Mouse (Mus musculus): ENCODE measurements around the gene Kcnc2. TPM values are rescaled to one million over a fixed set of nuclear protein-coding genes. Genes with fewer than 3 reads are reported as not detected.

Kcnc2 gene
- polyA plus RNA-seq, 1 experiment = not detected

DNA sequence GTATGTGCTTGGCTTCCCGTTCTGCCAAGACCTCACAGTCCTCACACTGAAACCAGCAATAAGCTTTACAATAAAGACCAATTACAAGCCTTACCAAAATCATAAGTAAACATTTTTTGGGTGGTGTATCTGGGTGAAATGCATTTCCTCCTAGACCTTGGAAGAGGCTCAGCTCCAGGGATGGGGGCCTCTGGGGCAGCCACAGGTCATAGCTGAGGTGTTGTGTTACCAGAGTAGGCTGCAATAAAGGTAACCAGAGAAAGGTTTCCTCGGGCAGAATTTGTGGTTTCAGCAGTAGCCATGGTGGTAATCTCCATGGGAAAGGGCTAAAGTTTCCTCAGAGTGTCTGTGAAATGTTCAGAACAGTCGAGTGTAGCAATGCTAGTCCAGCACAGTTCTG lies 97.4 kb downstream of the Kcnc2 start:
- TF ChIP-seq CTCF (IDR thresholded peaks at IDR 0.05; ENCODE audit: insufficient read depth, low read depth, low read length) (no peak), POLR2A (IDR thresholded peaks at IDR 0.05; ENCODE audit: insufficient read depth, low read depth, low read length) (no peak)
- 77% methylated on average over 3 of the region's 3 CpGs for WGBS

DNA sequence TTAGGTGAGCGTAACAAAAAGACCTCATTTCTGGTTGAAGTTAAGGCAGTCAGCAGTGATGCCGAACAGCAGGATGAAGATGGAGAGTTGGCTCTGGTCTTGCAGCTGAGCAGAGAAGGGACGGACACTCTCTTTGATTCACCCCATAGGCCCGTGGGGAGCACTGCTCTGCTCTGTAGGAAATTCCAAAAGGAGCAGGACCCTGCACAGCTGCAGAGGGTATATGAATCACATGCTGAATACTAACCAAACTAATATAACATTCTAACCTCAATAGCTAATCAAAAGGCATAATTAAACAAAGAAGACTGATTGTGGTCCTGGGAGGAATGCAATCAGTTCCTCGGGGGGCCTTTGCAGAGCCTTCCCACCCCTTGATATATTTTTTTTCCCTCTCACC lies 106.2 kb downstream of the Kcnc2 start:
- Histone ChIP-seq H3K4me3 (ENCODE audit: insufficient read depth, low read depth, low read length) (no peak overlapping the region), H3K27ac (ENCODE audit: insufficient read depth, low read depth, low read length) (no peak overlapping the region), H3K4me1 (ENCODE audit: control insufficient read depth, insufficient read depth, low read length) (no peaks in the 10 kb centered on the region; the same call in 1 of the 2 replicates)
- 66% methylated on average over 5 of the region's 5 CpGs for WGBS
- TF ChIP-seq POLR2A (IDR thresholded peaks at IDR 0.05; ENCODE audit: insufficient read depth, low read depth, low read length) = no peak
- no peak for TF ChIP-seq CTCF (IDR thresholded peaks at IDR 0.05; ENCODE audit: insufficient read depth, low read depth, low read length)

More for the DNA sequence above, 97.4 kb downstream of the Kcnc2 start:
- H3K27ac ChIP-seq (ENCODE audit: insufficient read depth, low read depth, low read length) = no peak overlapping the region
- no peak overlapping the region for H3K4me3 ChIP-seq (ENCODE audit: insufficient read depth, low read depth, low read length)
- H3K4me1 ChIP-seq (ENCODE audit: control insufficient read depth, insufficient read depth, low read length) = no peaks in the 10 kb centered on the region

DNA sequence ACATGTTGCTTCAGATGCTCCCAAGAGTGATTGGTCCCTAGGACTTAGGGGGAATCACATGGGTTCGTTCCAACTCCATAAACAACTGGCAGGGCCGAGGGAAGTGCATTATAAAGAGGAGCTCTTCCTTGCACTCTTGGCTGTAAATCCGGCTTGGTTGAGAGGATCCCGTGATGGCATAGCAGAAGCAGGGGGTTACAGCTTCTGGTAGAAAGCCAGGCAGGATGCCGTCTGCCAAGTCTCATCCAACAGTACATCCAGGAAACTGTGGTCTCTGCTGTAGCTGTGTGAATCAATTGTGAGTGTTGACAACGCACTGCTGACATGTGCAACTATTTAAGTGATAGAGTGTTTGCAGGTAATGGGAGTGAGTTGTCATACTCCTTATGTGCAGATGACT lies 107.5 kb downstream of the Kcnc2 start:
- no peak overlapping the region for H3K4me3 ChIP-seq (ENCODE audit: insufficient read depth, low read depth, low read length)
- 68% methylated on average over 6 of the region's 6 CpGs for WGBS
- no peak overlapping the region for H3K27ac ChIP-seq (ENCODE audit: insufficient read depth, low read depth, low read length)
- TF ChIP-seq POLR2A (IDR thresholded peaks at IDR 0.05; ENCODE audit: insufficient read depth, low read depth, low read length) (no peak), CTCF (IDR thresholded peaks at IDR 0.05; ENCODE audit: insufficient read depth, low read depth, low read length) (no peak)
- H3K4me1 ChIP-seq (ENCODE audit: control insufficient read depth, insufficient read depth, low read length) = no peaks in the 10 kb centered on the region; the same call in 1 of the 2 replicates

DNA sequence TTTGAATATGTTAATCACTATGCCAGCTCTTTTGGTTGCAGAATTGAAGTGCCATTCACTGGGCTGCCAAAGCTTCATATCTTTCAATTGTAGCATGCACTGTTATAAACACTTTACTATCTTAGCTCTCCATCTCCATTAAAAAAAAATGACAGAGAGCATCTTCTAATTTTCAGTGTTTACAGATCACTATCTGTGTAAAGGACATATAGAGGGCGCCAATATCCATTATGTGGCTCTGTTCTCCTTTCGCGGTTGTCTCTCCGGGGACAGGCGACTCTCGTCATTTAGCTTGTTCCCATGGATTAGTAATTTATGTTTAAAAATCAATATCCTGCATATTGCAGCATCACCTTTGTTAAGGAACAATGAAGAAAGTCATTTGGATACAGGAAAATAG lies 109.7 kb downstream of the Kcnc2 start:
- Histone ChIP-seq H3K4me3 (ENCODE audit: insufficient read depth, low read depth, low read length) (no peak overlapping the region), H3K4me1 (ENCODE audit: control insufficient read depth, insufficient read depth, low read length) (no peaks in the 10 kb centered on the region; the same call in 1 of the 2 replicates), H3K27ac (ENCODE audit: insufficient read depth, low read depth, low read length) (no peak overlapping the region)
- 90% methylated on average over 6 of the region's 6 CpGs for WGBS
- no peak for TF ChIP-seq CTCF (IDR thresholded peaks at IDR 0.05; ENCODE audit: insufficient read depth, low read depth, low read length)
- no peak for TF ChIP-seq POLR2A (IDR thresholded peaks at IDR 0.05; ENCODE audit: insufficient read depth, low read depth, low read length)

DNA sequence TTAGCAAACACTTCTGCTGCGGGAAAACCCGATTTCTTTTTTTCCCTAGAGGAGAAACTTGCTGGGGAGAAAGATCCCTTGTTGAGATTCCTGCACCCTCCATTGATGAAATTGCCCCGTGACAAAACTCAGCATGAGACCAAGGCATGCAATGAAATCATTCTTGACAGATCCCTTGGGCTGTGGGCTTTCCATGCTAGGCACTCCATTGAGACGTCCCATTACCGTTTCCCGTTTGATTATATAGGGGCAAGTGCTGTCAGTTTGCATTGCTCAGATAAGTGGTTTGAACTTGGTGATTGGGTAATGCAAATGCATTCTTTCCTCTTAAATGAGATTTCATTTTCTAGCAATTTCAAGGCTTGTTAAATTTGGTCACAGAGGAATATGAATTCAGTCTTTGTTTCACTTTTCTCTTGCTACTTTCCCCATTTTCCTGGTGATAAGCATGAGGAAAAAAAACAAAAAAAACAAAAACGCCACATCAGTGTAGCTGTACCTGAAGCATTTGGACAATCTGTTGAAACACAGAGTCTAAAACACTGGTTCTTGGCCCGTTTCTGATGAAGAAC lies 123.6 kb downstream of the Kcnc2 start:
- 69% methylated on average over 8 of the region's 8 CpGs for WGBS
- no peak for TF ChIP-seq POLR2A (IDR thresholded peaks at IDR 0.05; ENCODE audit: insufficient read depth, low read depth, low read length)
- TF ChIP-seq CTCF (IDR thresholded peaks at IDR 0.05; ENCODE audit: insufficient read depth, low read depth, low read length) = no peak
- H3K4me3 ChIP-seq (ENCODE audit: insufficient read depth, low read depth, low read length) = no peak overlapping the region
- no peak overlapping the region for H3K27ac ChIP-seq (ENCODE audit: insufficient read depth, low read depth, low read length)
- no peaks in the 10 kb centered on the region for H3K4me1 ChIP-seq (ENCODE audit: control insufficient read depth, insufficient read depth, low read length)

DNA sequence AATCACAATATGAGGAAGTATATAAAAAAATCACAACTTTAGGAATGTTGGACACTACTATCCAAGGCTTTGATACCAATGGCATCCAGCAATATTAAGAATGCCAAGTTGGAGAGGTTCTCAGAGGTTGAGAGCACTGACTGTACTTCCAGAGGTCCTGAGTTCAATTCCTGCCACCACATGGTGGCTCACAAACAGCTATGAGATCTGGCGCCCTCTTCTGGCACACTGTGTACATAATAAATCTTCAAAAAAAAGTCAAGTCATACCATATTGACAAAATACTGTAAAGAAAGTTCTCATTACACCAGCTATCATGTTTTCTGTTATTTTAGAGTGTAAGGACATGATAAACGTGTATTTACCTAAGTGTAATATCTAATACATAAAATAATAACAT lies 126.3 kb downstream of the Kcnc2 start:
- H3K27ac ChIP-seq (ENCODE audit: insufficient read depth, low read depth, low read length) = no peak overlapping the region
- 67% methylated on average over 2 of the region's 2 CpGs for WGBS
- TF ChIP-seq POLR2A (IDR thresholded peaks at IDR 0.05; ENCODE audit: insufficient read depth, low read depth, low read length) (no peak), CTCF (IDR thresholded peaks at IDR 0.05; ENCODE audit: insufficient read depth, low read depth, low read length) (no peak)
- no peak overlapping the region for H3K4me3 ChIP-seq (ENCODE audit: insufficient read depth, low read depth, low read length)
- no peaks in the 10 kb centered on the region for H3K4me1 ChIP-seq (ENCODE audit: control insufficient read depth, insufficient read depth, low read length)

DNA sequence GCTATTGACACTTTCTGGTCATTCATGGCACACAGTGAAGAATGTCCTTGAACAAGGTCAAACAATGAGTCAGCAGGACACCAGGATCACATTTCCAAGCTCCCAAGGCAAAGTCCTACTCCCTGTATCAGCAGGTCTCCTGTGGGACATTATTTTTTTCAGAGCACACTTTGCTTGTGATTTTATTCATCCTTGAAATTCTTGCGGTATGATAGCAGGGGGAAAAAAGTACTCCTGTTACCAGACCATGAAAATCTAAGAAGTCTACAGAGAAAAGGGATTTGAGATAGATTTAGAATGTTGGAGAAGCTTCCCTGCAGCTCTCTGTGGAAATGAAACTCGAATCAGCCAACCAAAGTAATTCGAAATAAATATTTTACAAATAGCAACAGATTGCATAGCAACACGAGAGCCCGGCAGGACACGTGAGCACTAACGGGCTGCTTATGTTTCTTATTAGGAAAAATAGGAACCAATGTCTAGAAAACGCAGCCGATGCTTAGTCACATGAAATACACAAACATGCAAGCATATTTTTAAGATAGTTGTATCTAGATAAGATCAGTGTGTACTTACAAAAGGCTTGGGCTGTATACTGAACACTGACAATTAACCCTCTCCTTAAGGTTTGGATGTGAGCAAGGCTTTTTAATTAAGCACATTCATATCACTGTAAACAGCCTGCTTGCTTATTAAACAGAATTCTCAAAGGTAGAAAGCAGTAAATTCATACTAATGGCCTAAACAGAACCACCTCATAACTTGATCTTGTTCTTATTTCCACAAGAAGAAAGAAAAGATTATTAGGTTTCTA lies 129.9 kb downstream of the Kcnc2 start:
- no peak for TF ChIP-seq POLR2A (IDR thresholded peaks at IDR 0.05; ENCODE audit: insufficient read depth, low read depth, low read length)
- no peak for TF ChIP-seq CTCF (IDR thresholded peaks at IDR 0.05; ENCODE audit: insufficient read depth, low read depth, low read length)
- no peaks in the 10 kb centered on the region for H3K4me1 ChIP-seq (ENCODE audit: control insufficient read depth, insufficient read depth, low read length)
- no peak overlapping the region for H3K4me3 ChIP-seq (ENCODE audit: insufficient read depth, low read depth, low read length)
- no peak overlapping the region for H3K27ac ChIP-seq (ENCODE audit: insufficient read depth, low read depth, low read length)
- 19% methylated on average over 9 of the region's 9 CpGs for WGBS

DNA sequence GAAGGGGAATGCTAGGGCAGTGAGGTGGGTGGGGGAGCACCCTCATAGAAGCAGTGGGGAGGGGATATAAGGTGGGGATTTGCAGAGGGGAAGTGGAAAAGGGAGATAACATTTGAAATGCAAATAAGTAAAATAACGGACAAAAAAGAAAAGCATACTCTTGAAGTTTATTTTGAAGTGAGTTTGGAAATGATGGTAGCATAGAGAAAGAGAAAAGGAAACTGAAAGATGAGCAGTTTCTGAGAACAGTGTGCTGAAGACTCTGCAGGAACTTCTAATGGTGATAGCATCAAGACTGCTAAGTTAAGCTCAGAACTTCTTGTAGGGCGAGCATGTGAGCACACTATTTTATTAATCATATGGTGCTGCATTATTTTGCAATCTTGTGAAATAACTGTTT lies 138.6 kb downstream of the Kcnc2 start:
- WGBS = 84% methylated on average over 2 of the region's 2 CpGs
- TF ChIP-seq CTCF (IDR thresholded peaks at IDR 0.05; ENCODE audit: insufficient read depth, low read depth, low read length) (no peak), POLR2A (IDR thresholded peaks at IDR 0.05; ENCODE audit: insufficient read depth, low read depth, low read length) (no peak)
- no peaks in the 10 kb centered on the region for H3K4me1 ChIP-seq (ENCODE audit: control insufficient read depth, insufficient read depth, low read length)
- no peak overlapping the region for H3K4me3 ChIP-seq (ENCODE audit: insufficient read depth, low read depth, low read length)
- H3K27ac ChIP-seq (ENCODE audit: insufficient read depth, low read depth, low read length) = no peak overlapping the region

DNA sequence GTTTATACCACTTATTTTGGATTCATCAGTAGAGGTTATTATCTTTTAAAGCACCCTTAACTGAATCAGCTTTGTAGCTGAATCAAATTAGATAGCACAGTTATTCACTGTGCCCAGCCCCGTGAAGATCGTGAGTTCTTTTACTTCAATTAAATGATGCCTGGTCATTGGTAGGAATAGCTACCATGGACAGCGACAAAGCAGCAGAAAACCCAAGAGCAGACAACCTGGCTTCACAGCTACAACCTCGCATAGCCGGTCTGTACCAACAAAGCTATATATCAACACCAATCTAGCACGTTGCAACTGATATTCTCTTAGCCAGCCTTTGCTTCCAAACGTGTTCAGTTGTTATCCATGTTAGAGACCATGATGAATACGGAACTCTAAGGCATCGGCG lies 152.4 kb downstream of the Kcnc2 start:
- Histone ChIP-seq H3K4me1 (ENCODE audit: control insufficient read depth, insufficient read depth, low read length) (no peaks in the 10 kb centered on the region), H3K4me3 (ENCODE audit: insufficient read depth, low read depth, low read length) (no peak overlapping the region), H3K27ac (ENCODE audit: insufficient read depth, low read depth, low read length) (no peak overlapping the region)
- WGBS = 65% methylated on average over 10 of the region's 10 CpGs
- TF ChIP-seq CTCF (IDR thresholded peaks at IDR 0.05; ENCODE audit: insufficient read depth, low read depth, low read length) = no peak
- TF ChIP-seq POLR2A (IDR thresholded peaks at IDR 0.05; ENCODE audit: insufficient read depth, low read depth, low read length) = no peak
